Mouse (Mus musculus) common myeloid progenitor, adult 5-6 weeks (primary cell): Measurements from ENCODE around the gene Plvap. TPM values are rescaled to one million over a fixed set of nuclear protein-coding genes. Genes with fewer than 3 reads are reported as not detected.
"Not testable (repeated sequence)": the region's sequence is repeated elsewhere in the genome, so short reads cannot be mapped to it uniquely, and the experiment has no call there.

ENCODE experiments used
- ATAC-seq: replicated peaks from 2 replicates; pipeline ENCODE4 v1.8.0; 2016; ENCODE audit warnings: low read depth, mild to moderate bottlenecking, moderate TSS enrichment, inconsistent platforms; ENCODE audit not compliant: poor library complexity, severe bottlenecking
- total RNA-seq: library from RNA; stranded (forward); fragments of 200-1000, 187-1606 nt; gene quantifications from 2 replicates; pipeline ENCODE4 v1.2.3, GENCODE M21; 2017

Gene Plvap
- 3.0 and 3.6 TPM in 2 replicates for total RNA-seq

DNA sequence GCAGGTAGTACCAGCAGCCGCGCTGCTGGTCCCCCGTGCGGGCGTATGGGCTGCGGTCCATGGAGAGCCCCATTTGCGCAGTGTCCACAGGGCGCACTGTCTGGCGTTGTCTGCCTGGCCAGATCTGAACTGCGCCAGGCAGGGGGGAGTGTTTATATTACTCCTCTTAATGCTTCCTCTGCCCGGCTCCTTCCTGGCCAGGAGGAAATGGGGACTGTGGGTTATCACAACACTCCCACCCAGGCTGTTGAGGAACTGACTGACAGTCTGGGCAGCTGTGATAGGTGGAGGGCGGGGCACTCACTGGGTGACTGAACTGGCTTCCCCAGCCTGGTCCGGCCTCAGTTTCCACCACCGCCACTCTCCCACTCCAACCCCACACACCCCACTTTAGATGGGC is at the start of gene Plvap:
Gene Plvap (minus strand): TSS at position 109 of the 400 bp plus-strand sequence.
- peak; percentile 85 for ATAC-seq

DNA sequence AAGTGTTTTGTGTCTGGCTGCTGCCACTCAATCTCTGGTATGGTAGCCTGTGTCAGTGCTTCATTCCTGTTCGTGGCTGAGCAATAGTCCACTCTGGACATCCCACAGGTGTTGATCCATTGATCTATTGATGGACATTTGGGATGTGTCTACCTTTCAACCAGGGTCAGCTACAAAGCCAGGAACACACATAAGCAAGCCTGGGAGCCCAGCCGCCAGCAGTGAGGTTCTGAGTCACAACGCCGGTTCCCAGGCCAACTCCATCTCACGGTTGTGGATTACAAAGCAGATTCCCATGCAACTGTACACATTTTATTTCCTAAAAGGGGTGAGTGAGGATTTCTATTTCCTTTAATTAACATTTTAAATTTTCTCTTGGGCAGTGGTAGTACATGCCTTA is 49.2 kb upstream of the Plvap start:
- ATAC-seq: no peak

DNA sequence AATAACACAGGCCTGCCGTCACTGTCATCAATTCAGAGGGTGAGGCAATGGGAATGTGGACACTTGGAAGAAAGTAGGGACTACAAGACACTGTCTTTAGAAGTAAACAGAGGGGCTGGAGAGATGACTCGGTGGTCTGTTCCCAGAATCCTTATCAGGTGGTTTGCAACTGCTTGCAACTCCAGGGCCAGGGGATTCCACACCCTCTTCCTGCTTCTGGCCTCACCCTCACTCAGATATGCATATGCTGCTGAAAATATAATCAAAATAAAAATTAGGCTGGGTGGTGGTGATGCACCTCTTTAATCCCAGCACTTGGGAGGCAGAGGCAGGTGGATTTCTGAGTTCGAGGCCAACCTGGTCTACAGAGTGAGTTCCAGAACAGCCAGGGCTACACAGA is 48.5 kb upstream of the Plvap start:
- no peak for ATAC-seq

DNA sequence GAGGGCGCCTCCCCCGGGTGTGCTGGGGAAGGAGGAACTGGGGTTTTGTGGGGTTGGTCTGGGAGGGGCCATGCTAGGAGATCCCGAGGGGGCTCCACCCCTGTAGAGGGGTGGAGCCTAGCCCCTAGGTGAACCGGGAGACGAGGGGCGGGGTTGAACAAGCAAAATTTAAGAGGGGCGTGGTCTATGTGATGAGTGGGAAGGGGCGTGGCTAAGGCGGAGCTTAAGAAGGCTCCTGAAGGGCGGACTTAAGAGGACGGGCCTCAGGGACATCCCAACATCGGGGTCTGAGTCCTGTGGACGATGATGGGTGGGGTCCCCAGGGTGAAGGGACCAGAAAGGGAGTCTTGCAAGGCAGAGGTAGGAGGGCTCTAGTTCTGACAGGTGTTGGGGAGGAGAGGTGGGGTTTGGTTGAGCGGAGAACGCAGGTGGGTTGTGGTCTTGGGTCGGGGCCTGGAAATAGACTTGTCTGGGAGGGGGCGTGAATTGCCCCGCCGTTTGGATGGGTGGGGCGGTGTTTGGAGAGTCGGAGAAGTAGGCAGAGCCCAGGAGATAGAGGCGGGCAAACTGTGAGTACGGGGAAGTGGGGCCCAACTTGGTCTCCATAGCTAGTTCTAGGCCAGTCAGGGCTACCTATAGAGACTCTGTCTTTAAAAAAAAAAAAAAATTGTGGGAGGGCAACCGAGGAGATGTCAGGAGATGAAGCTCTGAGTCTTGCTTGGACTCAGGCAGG is 47.6 kb upstream of the Plvap start:
- peak; percentile 68 for ATAC-seq

DNA sequence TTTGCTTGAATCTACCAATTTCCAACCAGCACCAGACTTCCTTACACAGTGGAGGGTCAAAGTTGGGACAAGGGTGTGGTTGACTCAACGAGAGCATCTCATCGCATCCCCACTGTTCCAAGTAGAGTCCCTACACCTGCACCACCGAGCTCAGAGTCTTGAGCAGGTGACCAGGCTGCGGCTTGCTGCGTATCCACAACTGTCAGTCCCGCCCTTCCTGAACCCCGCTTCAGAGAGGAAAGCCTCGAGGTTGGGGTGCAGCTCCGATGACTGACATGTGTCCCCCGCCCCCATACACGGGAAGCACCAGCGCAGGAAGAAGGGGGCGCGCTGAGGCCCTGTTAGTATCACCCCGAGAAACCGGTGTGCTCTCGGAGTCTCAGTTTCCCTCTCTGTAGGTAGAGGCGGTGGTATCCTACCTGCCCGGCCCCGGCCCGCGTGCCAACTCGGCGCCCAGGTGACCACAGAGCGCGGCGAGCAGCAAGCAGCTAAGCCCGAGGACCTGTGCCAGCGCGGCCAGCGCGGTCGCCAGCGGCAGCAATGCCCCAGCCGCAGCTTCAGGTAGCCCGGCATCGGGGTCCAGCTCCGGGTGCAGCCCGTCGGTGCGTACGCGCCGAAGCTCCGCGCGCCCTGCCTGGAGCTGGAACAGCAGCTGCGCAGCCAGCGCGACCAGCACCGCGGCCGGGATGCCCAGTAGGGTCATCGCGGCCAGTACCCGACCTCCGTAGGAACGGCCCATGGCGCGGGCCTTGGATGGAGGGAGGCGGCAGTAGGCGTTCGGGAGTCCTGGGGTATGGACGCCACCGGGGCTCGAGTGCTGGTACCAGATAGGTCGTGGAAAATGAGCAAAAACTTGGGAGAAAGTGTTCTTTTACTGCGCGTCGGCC is 46.8 kb upstream of the Plvap start, which contains the start of gene Tmem221:
Gene Tmem221 (minus strand): TSS at position 801 of the 887 bp plus-strand sequence.
- no peak for ATAC-seq

DNA sequence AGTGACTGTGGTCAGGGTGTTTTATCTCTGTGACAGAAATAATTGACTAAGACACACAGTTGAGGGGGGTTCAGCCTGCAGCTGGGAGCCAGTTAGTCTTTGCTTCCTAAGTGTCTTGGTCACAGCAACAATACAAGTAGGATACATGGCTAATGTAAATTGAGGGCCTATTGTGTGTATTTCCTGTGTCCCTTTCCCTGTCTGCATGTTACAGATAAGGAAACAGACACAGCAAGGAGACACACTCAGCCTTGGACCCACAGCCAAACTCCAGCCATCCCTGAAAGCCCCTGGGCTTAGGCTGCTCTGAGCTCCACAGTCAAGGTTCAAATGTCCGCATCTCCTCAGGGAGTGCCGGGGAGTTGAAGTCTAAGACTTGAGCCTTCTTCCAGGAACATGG is 43.1 kb upstream of the Plvap start:
- no peak for ATAC-seq

DNA sequence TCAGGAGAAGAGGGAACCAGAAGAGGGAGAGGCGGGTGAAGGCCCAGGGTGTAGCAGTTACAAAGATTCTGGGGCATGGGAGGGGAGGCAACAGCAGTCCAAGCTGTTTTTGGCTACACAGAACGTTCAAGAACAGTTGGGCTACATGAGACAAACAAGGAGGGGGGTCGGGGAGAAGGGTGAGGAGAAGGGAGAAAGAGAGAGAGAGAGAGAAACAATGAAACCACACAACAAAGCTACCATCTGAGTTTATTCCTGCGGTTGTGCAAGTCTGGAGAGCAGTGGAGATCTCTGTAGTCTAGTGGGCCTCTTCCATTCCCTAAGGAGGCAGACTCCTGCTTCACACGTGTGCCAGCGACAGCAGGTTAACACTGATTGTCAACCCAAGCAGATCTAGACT is 42.4 kb upstream of the Plvap start:
- ATAC-seq: no peak

DNA sequence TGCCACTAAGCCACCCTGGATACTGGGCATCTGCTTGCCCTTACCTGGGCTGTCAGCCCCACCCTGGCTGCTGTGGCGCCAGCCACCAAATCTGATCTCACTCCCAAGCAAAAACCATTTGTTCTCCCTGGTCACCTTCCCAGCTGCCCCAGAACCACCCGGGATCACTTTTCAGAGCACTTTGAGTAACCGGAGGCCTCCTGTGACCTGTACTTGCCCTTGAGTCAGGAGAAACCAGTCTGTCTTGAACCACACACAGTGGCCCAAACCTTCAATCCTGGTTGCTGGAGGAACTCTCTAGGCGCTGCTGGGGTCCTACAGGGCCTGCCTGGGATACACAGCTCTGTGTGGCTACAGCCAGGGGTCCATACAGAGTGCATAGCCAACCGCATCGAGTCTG is 41.2 kb upstream of the Plvap start:
- no peak for ATAC-seq

DNA sequence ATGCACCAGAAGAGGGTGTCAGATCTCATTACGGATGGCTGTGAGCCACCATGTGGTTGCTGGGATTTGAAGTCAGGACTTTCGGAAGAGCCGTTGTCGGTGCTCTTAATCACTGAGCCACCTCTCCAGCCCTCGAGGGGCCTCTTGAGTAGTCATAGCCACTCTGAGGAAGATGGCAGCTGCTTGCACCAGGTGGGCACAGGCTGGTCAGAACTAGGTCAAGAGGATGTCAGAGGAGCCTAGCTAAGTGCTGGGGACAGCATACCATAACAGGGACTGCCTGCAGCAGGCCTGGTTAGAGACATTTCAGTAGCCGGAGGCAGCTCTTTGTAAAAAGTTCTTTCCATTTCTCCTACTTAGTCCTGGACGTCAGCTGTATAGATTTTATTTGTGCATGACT is 39.2 kb upstream of the Plvap start:
- ATAC-seq: no peak

DNA sequence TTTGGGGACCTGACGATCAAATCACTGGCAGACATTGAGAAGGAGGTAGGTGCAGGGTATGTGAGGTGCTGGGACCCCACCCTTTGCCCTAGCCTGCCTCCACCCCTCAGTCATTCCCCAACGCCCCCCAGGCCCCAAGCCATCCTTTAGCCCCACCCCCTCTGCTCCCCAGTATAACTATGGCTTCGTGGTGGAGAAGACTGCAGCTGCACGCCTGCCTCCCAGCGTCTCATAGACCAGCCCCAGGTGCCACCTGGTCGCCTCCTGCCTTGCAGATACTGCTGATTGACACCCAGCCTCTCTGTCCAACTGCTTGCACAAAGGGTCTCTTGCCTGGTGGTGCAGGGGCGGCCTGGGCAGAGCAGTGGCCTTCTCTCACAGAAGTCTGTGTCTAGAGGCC is 36.0 kb upstream of the Plvap start:
- ATAC-seq: no peak

DNA sequence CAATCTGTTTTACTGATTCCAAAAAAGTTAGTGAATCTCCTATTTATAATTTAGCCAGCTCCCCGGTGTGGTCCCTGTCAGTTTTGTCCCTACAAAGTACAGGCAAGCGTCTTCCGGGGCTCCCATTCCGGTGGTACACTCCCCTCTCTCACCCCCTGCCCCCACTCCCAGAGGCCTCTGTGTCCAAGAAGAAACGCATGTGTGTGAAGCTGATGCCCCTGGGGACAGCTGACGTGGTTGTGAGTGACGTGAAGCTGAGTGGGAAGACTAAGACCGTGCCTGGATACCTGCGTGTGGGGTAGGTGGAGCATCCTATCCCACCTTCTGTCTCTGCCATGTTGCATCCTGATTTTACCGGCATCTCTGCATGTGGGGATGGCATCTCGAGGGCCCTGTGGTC is 33.5 kb upstream of the Plvap start:
- ATAC-seq: no peak

DNA sequence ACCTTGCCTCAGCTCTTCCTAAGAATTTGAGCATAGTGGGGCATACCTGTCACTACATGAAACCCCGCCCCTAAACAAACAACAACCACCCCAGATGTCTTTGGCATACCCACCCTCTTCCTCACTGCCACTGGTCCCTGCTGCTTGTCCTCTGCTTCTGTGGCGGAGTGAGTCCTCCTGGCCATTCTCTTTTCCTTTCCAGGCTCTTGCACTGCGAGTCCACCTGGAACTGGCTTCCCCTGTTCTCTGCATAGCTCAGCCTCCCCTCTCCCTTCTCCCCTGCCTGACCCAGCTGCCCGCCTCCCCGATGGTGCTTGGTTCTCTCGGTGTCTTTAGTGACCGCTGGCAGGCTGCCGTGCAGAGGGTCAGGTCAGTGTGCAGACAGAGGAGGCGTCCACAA is 32.2 kb upstream of the Plvap start:
- no peak for ATAC-seq

DNA sequence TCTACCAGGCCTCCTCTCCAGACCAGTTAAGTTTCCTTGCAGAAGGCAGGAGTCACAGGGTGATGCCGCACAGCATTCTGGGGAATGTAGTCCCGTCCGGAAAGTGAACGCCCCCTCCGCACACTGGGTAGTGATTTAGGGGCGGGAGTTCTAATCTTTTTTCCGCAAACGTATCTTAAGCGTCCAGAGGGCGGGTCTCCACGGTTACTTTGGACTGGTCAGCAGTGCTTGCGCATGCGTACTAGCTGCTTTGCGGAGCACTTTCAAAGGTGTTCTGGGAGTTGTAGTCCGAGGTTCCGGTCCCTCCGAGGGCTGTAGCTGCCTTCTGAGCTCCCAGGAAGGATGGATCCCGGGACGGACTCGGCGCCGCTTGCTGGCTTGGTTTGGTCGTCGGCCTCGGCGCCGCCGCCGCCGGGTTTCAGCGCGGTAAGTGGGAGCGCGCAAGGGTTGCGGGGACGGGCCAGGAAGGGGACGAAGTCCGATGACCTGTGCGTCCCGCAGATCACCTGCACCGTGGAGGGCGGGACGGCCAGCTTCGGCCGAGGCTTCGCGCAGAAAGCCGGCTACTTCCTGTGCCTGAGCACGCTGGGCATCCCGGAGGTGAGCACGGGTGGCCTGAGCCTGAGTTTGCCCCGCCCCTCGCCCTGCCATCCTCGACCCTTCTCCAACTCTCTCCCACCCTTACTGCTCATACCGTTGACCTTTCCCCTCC is 31.2 kb upstream of the Plvap start, which contains the start of gene Mvb12a:
Gene Mvb12a (plus strand): TSS at position 291 of the 712 bp plus-strand sequence.
- peak; percentile 98 for ATAC-seq

DNA sequence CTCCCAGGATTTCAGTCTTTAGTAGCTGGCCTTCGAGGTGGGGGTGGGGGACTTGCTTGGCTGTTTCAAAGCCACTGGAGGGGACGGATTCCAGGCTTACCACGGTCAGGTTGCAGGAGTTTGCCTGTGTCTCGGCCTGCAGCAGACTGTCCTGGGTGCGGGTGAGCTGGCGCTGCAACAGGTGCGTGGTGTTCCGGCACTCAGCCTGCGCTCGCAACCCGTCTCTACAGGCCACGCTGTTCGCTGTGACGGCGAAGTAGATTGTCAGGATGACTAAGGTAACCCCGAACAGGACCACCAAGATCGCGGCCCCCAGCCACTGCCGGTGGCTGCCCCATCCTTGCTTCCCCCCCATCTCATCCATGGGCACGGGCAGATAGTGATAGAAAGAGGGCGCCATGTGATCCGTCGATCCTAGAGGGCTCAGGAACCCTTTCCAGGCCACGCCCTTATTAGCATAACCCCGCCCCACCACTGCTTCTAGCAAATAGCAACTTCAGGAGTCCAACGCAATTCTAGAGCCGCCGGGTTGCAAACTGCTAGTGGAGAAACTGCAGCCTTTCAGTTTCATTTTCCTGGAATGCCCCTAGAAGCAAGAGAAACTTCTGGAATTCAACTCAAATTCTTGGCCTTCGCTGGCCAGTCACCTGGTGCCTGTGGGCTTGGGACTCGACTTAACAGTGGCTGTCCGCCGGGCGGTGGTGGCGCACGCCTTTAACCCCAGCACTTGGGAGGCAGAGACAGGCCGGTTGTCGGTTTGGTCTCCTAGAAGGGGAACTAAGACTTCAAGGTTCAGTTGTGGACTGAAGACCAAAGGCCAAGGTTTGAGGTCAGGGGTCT is 25.7 kb upstream of the Plvap start, which contains the start of gene Bst2:
Gene Bst2 (minus strand): TSS at position 429 of the 840 bp plus-strand sequence.
- ATAC-seq: peak; percentile 94

DNA sequence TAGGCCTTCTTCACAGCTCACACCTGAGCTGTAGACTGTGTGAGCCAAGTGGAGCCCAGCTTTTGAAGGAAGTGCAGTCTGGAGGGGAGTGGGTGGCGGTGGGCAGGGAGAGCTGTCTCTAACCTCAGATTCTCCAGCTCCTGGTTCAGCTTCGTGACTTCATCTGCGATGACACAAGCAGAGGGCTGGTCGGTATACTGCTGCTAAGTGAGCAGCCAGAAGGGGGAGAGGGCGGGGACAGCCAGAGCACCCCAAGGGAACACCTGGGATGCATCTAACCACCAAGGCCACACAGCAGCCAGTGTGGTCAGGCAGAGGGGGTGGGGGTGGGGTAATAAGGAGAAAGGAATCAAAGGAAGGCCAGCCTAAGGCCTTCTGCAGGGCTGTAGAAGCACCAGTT is 24.1 kb upstream of the Plvap start:
- peak; percentile 46 for ATAC-seq

DNA sequence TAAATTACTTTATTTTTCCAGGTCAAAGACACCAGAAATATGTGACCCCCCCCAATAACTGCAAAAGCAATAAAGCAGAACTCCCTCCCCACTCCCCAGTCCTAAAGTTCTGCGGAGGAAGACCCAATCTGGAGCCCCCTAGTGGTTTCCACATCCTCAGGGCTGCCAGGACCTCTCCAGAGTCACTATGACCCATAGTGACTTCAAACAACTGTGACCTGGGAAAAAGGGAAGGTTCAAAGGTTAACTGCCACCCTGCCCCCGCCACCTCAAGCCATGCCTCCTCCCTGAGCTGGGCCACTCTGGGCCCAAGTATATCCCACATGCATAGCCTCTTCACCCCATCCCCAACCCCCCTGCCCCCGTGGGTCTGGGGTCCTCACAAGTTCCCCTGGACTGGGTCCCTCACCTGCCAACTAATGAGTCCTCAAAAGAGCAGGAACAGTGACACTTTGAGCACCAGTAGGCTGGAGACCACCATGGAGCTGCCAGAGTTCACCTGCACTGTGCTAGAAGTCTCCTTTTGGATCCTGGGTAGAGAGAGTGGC is 22.8 kb upstream of the Plvap start:
- ATAC-seq: no peak

DNA sequence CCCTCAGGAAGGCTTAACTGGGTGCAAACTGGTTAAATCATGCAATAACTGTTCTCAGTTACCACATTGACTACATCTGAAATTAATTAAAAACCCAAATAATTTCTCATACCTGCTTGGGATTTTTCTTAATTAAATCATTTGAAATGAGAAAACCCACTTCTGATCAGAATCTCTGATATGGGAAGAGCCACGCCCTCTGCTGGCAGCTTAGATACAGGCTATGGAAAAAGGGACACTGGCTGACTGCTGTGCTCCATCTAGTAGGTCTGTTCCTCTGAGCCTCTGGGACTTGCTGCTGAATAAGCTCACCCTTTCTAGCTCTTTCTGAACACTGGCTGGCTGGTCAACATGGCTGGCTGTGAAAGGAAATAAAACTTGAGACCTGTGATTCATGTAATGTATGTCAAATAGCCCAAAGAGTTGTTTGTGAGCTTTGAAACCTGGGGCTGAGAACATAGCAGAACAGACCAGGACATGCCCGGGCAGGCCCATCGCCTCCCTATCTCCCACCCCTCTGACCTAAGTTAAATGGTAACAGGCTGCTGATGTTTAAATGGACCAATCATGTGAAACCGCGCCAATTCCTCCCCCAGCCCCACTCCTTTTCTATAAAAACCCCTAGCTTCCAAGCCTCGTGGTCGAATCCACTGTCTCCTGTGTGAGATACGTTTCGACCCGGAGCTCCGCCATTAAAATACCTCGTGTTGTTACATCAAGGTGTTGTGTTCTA is 19.3 kb upstream of the Plvap start:
- not testable (repeated sequence) for ATAC-seq

DNA sequence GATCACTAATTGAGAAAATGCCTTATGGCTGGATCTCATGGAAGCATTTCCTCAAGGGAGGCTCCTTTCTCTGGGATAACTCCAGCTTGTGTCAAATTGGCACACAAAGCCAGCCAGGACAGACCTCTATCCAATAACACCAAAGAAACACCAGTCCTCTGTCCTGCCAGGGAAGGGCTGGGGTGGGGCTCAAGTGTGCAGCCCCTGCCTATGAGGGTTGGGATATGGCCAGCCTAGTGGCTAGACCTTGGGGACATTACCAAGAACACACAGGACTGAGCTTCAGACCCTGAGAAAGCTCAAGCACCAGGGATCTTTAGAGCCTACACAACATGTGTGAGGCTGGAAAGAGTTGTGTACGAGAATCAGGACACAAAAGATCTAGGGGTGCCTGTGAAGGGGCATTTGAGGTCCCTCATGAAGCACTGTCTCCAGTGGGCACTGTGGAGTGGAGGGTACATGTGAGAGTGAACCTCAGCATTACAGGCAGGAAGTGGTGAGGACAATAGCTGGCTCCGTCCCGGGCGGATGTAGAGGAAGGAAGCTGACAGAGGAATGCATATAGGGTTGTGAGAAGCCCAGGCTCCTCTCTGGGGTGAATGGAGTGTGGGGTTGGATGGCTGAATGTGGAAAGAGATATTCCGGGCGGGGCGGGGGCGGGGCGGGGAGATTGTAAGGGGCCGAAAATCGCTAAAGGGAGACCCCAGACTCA is 17.0 kb upstream of the Plvap start:
- ATAC-seq: peak; percentile 89
